Mouse (Mus musculus) right cerebral cortex, postnatal 25 days (tissue): ENCODE data around the gene Gpbp1.

ENCODE experiments used
- DNase-seq: peaks from one replicate; pipeline ENCODE4 v3.0.0; 2022

Gpbp1 gene

DNA sequence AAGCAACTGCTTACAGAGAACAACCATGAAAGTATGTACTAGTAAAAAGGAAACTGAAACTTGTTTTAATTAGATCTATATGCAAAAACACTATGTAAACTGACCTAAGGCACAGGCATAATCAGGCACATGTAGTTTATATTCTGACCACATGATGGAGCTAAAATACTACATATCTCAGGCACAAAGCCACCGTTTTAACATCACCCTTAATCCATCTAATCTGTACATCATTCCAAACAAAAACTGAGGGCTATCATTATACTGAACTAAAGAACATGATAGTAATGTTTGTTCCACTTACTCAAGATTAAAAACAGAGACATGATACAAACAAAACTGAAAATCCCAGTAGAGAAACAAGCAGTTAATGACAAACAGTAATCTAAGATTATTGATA lies 28.5 kb downstream of the Gpbp1 start:
- DNase-seq, result no peak

DNA sequence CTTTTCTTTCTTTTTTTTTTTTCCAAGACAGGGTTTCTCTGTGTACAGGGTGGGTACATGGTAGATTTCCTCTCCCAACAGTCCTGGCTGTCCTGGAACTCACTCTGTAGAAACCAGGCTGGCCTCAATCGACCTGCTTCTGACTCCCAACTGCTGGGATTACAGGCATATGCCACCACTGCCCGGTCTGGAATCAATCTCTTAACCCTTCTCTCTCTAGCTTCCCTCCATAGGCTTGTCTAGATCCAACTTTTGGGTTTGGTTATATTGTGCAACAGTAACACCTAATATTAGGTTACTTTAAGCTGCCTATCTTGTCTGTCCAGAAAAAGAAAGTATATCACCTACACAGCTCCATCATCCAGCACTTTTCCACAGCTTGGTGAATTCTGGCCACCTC lies 33.1 kb downstream of the Gpbp1 start:
- no peak for DNase-seq

DNA sequence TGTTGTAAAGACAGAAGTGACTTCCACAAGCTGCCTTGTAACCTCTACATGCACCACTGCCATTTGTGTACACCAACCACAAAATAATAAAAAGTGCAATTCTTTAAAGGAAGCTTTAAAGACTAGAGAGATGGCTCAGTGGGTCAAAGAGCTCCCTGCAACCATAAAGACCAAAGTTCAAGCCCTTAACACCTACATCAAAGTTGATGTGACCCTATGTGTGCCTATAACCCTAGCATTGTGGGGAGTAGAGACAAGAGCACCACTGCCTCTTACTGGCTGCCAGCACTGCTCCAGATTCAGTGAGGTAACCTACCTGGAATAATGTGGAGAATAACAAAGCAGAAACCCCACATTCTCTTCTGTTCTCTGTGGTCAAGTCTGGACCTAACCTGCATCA lies 45.6 kb downstream of the Gpbp1 start:
- DNase-seq, result no peak

DNA sequence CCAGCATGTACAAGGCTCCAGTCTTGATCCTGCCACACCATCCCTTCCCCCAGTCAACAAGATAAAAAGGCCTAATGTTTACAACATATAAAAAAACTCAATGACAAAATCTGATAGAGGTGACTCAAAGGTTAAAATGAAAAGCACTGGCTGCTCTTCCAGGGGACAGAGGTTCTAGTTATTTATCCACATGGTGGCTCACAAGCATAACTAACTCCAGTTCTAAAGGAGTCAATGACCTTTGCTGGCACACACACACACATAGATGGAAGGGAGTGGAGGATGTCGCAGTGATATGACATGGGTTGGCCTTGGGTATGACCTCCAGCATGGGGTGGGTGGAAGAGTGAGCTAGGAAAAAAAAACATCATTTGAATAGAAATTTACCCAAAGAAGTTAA lies 58.7 kb downstream of the Gpbp1 start:
- DNase-seq, result no peak

DNA sequence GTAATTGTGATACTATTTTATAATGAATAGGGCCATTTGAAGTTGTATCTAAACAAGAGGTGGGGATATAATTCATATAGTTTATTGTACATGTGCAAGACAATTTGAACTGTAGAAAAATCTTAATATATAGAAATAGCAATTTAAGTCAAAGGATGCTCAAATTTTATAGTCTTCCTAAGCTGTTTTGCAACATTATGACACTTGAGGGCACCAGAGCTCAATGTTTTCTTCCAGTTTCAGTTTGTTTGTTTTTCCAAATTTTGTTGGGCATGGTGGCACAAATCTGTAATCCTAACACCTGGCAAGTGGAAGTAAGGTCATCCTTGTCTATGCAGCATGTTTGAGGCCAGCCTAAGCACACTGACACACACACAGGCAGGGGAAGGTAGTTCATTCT lies 68.6 kb downstream of the Gpbp1 start:
- DNase-seq, result no peak

DNA sequence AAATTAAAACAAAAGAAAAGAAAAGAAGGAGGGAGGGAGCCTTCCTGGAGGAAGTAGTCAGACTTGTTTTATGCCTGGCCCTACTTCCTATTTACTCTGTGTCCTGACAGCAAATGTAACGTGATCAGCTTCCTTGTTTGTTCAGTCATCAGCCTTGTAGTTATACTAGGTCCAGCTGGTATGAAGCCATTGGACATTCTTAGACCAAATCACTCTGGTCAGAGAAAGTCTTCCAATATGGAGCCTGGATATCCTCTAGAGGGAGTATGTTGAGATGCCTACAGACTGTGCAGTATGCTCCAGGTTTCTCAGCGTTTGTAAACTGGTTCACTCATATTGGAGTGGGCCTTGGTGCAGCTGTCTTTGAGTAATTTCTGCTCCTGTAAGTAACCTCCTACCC lies 71.8 kb downstream of the Gpbp1 start:
- DNase-seq, result no peak

DNA sequence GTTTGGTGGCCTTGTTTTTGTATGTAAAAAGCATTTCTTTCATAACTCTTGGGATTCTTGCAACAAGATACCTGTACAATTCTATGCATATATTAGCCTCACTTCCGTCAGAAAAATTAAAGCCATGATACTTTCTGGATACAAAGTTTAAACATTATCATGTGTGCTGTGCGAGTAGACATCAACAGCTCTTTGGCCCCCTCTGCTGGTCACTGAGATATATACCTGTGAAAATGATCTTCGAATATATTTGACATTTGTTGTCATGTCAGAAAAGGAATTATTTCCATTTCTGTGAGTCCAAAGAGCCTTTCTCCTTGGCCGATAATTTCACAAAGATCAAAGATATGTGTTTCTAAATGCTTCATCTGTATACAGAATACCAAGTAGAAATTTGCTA lies 76.8 kb downstream of the Gpbp1 start:
- no peak for DNase-seq

DNA sequence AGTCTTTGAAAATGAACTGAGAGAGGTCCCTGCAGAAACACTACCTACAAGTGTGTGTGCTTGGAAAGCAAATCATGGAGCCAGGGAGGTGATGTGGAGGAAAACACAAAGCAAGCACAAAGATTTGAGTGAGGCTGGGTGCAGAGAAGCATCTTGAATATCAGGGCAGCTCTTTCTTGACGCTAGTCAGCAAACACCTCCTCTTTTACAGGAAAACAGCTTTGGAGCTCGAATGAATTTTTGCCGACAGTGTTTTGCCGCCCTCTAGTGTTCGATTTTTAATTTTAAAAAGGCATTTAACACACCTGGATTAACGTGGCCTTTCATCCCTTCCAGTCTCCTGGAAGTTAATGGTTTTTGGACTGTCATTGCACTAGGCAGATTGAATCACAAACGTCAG lies 79.1 kb downstream of the Gpbp1 start:
- DNase-seq, result no peak

DNA sequence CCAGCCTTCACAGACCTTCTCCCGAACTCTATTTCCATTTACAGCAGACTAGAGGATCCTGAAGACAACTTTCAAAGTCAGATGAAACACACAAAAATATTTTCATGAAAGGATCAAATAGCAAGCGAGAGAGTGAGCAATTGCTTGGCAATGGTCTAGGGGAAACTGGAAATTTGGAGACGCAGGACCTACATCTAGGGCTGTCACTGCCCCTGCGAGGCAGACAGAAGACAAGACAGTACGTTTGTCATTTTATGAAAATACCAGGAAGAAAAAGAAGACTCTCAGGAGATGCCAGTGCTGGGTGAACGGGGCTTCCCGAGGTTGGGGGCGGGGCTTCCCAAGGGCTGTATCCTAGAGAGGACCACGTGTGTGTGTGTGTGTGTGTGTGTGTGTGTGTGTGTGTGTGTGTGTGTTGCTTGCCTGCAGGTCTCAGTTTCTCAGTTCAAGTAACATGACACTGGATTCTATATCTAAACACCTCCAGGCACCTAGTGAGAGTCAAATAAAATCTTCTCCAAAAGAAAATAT lies 83.0 kb downstream of the Gpbp1 start:
- no peak for DNase-seq

DNA sequence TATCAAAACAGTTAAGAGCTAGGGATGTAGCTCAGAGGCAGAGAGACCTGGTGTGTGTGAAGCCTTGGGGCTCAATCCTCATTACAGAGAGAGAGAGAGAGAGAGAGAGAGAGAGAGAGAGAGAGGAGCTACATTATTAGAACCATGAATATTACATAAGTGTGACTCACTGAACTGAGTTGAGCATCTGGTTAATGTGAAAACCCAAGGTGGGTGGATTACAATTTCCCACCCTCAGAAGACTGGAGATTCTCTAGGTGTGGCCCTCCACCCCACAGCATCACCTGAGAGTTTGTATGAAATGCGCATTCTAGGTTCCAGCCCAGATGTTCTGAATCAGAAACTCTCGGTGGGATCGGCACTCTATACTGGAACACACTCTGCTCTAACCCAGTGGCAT lies 84.0 kb downstream of the Gpbp1 start:
- no peak for DNase-seq

DNA sequence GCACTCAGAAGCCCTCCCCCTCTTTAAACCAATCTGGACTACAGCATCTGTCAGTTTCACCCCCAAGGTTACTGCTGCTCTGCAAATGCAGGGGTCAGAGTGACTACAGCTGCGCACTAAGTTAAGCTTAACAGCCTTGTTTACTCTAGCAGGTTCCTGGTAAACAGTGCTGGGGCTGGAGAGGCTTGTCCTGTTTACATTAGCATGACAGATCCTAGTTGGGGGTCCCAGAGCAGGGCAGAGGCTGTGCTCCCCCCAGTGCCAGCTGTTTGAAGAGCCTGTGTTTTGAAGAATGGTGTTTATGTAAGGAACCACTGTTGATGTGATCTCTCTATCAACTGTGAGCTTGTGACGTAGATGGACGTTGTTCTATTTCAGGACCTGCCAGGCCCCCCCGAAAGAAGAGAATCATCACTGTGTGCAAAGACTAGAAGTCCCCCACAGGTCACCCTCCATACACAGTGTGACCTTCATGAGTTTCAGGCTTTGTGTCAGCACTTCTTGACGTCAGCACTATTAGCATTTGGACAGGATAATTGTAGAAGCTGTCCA lies 92.2 kb downstream of the Gpbp1 start:
- no peak for DNase-seq

DNA sequence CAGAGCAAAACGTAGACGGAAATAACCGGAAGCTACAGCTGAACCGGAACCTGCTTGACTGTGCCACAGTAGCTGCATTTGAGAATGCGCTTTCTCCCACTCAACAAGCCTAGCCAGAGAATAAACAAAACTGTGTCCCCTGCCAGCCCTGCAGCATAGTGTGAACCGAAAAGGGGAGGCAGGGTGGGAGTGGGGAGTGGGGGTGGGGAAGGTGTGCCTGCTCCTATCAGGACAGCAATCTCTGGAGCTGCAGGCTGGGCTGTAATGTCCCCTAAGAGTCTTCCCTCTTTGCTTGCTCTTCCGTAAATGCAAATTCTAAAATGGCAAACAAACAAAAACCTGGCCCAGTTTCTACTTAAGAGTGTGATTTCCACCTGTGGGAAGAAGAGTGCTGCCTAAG lies 92.8 kb downstream of the Gpbp1 start:
- DNase-seq, result no peak

DNA sequence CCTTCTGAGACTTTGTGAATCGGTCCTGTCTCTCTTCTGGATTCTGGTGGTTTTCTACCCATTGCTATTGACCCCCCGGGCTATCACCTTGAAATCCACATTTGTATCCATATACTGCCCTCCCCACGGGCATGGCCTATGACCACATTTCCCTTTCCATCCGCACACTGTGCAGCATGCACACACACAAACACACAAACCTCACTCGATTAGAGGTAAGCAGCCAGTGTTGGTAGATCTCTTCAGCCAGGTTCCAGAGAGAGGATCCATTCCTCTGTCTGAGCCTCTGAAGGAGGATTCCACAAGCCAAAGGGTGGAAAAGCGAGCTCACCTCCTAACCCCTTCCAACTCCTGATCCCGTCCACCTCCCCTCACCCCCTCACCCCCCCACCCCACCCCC lies 94.4 kb downstream of the Gpbp1 start:
- DNase-seq, result no peak

DNA sequence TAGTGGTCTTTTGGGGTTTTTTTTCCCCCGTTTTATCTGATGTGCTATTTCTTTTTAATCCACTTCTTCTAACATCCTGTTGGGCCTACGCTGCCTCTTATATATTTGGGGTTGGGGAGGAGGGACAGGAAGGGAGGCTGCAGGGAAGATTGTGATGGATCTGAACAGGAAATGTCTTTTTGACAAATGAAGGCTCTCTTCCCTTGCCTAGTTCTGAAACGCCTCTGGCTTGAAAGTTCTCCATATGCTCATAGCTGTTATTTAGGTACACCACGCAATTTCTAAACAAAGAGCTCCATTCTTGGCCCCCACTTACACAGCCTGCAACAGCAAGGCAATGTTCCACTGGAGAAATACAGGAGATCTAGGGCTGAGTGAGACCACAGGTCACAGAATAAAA lies 95.0 kb downstream of the Gpbp1 start:
- no peak for DNase-seq

DNA sequence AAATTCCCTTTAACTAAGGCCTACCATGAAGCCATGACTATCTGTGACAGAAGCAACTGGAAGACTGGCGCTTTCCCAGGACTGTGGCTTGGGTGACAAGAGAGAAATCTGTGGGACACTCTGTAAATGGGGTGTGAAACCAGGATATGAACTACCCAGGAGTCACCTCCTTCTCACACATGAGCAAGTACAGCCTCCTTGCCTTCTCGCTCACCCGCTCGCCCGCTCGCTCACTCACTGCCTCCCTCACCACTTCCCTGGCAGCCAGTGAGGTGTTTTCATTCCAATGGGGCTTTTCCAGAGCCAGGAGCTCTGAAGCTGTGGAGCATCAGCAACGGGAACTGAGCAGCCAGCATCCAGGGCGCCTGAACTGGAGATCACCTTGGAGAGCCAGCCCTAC lies 95.6 kb downstream of the Gpbp1 start:
- peak; percentile 76 for DNase-seq

DNA sequence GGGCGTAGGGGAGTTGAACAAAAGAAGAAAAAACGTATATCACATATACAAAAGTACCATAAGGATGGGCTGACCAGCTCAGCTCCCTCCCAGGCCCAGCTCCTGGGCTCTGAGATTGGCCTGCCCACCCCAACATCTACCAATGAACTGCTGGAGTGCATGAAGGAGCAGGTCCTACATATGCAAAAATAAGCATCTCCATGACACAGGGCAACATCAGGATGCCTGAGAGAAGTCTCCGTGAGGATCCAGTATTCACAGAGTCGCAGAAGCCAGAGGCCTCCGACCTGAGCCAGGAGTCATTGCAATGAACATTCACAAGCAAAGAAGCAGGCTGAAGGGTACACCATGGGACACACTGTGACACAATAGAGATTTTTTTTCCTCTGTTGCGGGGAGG lies 96.5 kb downstream of the Gpbp1 start:
- no peak for DNase-seq

DNA sequence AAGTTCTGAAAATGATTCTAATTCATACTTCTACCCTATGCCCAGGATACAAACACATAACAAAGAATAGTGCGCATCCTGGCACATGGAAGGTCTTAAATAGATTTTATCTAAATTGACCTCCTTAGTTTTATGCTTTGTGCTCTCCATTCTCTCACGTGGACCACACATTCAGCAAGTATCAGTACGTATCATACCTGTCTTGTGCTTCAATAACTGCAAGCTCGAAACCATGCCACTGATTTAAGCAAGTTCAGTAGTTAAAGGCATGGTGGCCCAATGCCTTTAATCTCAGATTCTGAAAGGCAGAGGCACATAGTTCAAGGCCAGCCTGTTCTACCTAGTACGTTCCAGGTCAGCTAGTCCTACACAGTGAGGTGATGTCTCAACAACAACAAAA lies 98.5 kb downstream of the Gpbp1 start:
- no peak for DNase-seq

DNA sequence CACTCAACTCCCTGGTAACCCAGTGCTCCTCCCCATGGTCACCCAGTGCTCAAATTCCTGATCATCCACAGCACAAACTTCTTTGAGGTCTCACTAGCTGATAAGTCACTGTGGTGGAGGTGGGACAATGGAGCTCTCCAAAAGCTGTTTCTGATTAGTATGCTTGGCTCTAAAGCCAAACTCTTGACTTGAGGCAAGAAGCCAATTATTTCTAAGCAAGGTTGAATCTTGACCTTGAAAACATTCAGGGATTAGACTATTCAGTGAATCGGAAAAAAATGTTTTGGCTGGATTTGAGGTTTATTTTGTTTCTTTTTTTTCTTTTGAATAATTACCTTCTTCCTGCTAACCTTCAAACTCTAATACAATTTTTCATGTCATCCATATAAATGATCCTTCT lies 98.9 kb downstream of the Gpbp1 start:
- DNase-seq, result no peak

DNA sequence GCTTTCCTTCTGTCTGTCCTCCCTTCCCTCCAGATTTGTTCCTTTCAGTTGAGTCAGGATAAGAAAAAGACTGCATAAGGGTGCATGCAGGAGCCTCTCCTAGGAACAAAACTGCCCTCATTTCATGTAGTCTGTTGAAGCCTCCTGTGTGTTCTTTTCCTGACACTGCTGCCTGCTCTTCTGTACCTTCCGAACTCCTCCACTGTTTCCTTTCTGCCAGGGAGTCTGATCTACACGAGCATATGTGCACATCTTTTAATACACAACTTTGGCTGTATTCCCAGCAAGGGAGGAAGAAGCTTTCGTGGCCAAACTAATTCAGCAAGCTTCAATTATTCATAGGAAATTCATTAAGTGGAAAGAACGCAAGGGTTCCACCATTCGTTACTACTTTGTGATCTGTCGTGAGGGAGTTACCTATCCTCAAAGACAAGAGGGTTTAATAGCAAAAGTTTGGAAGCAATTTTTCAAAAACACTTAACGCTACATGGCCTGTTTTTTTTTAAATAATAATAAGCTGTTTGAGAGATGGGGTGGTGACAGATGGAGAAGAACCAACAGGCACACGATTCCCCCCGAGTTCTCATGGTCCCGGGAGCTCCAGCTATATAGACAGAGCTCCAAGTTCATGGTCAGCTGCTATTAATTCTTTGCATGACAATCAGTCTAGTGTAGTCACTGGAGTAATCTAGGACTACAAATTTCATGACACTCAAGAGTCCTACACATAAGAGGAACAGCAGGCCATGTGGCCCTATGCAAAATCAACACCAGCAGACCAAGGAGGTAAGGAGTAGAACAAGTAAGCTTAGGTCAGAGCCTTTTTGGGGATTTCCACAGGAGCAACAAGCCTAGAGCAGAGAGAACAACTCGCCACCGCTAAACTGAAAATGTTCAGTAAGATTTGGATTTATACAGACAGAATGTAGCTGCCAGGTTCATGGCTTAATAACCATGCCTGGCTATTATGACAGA lies 105.6 kb downstream of the Gpbp1 start:
- DNase-seq, result no peak
